Mouse (Mus musculus) heart, embryonic 16.5 days (tissue): ENCODE measurements around the gene Myadml2. TPM values are rescaled to one million over a fixed set of nuclear protein-coding genes. Genes with fewer than 3 reads are reported as not detected.
A peak's percentile ranks its signal among the peaks of the same experiment; 100 is the strongest.

ENCODE experiments used
- ATAC-seq: fragments of 200-750 bp; cut with Nextera tagmentation; replicated peaks from 2 replicates; pipeline ENCODE4 v1.8.0; 2017; ENCODE audit warnings: moderate number of reproducible peaks; ENCODE audit not compliant: insufficient read depth, low FRiP score; ENCODE audit errors: extremely low read depth
- H3K27ac ChIP-seq: fragments of 300-500 bp; sonication (generic); 2 replicates; pipeline ENCODE4 v1.5.1; 2014; ENCODE audit warnings: mild to moderate bottlenecking, low read length, control low read depth, moderate library complexity
- H3K27me3 ChIP-seq: fragments of 300-500 bp; sonication (generic); 2 replicates; pipeline ENCODE4 v1.6.1; 2014; ENCODE audit warnings: low read length, mixed read lengths; ENCODE audit not compliant: control insufficient read depth, insufficient read depth
- H3K36me3 ChIP-seq: fragments of 300-500 bp; sonication (generic); 2 replicates; pipeline ENCODE4 v1.6.1; 2014; ENCODE audit not compliant: control insufficient read depth, insufficient read depth
- H3K4me1 ChIP-seq: fragments of 300-500 bp; sonication (generic); 2 replicates; pipeline ENCODE4 v1.6.1; 2014; ENCODE audit warnings: low read length, mixed read lengths; ENCODE audit not compliant: control insufficient read depth, insufficient read depth
- H3K4me2 ChIP-seq: fragments of 300-500 bp; sonication (generic); 2 replicates; pipeline ENCODE4 v1.6.1; 2014; ENCODE audit warnings: low read depth, mild to moderate bottlenecking, control low read depth, low read length
- H3K4me3 ChIP-seq: fragments of 300-500 bp; sonication (generic); 2 replicates; pipeline ENCODE4 v1.5.1; 2014; ENCODE audit warnings: mild to moderate bottlenecking, control low read depth, low read length
- H3K9ac ChIP-seq: fragments of 300-500 bp; sonication (generic); 2 replicates; pipeline ENCODE4 v1.6.1; 2014; ENCODE audit warnings: low read length, control low read depth
- H3K9me3 ChIP-seq: fragments of 300-500 bp; sonication (generic); replicated peaks from 2 replicates; pipeline ENCODE4 v1.6.1; 2016; ENCODE audit warnings: low read length; ENCODE audit not compliant: control insufficient read depth
- WGBS: fragments of 180-500 bp; shearing (Covaris S2); extraction: QIAGEN DNeasy Blood & Tissue Kit; methylation state at CpG from one replicate; pipeline ENCODE4 v1.1.7; 2014; 5-methylcytosine and 5-hydroxymethylcytosine counted together
- polyA plus RNA-seq: library from polyadenylated mRNA; unstranded; fragments of >200 nt; fragmentation: Nextera tagmentation; extraction: Ambion mirVana; gene quantifications from 2 replicates; pipeline ENCODE4 v1.2.1, GENCODE M21; 2015

The Myadml2 gene
- polyA plus RNA-seq, 1 experiment from 2014 or later, result 17.0 TPM

GRCm38 (mm10) chr11:120610477-120611046, 37.4 kb downstream of the Myadml2 start:
- Histone ChIP-seq H3K27ac (no peak overlapping the region), H3K4me1 (peaks cover 23% of the 10 kb centered on the region), H3K4me3 (no peak overlapping the region), H3K27me3 (no peaks in the 10 kb centered on the region), H3K9me3 (no peaks in the 10 kb centered on the region), H3K4me2 (no peak overlapping the region), H3K9ac (no peak overlapping the region), H3K36me3 (peaks cover 9% of the 10 kb centered on the region; the same call in 1 of the 2 replicates)
- no peak for ATAC-seq
- 76% methylated on average over 9 of the region's 9 CpGs for WGBS

GRCm38 (mm10) chr11:120609250-120609649, 38.7 kb downstream of the Myadml2 start:
- H3K4me2 ChIP-seq, result peak overlapping the region; percentile 67
- H3K4me3 ChIP-seq, result peak overlapping the region; percentile 45
- peak overlapping the region; percentile 68 for H3K9ac ChIP-seq
- ATAC-seq, result peak; percentile 76
- H3K36me3 ChIP-seq, result 0 out of 2 replicates have a peak, but pooled peaks cover 8% of the 10 kb centered on the region
- WGBS, result 34% methylated on average over 8 of the region's 8 CpGs
- no peaks in the 10 kb centered on the region for H3K9me3 ChIP-seq
- peaks cover 23% of the 10 kb centered on the region for H3K4me1 ChIP-seq
- no peaks in the 10 kb centered on the region for H3K27me3 ChIP-seq
- H3K27ac ChIP-seq, result peak overlapping the region; percentile 71

GRCm38 (mm10) chr11:120608241-120609034, 39.5 kb downstream of the Myadml2 start, which contains the start of gene Npb:
TSS of gene Npb (plus strand) at chr11:120608477.
- peak within 1 kb of the TSS; percentile 67 for H3K4me2 ChIP-seq
- H3K27ac ChIP-seq, result peak within 1 kb of the TSS; percentile 71
- H3K36me3 ChIP-seq, result peaks cover 14% of the 10 kb centered on the region
- WGBS, result 7% methylated on average over 45 of the region's 45 CpGs
- no peaks in the 10 kb centered on the region for H3K27me3 ChIP-seq
- no peak; the same call in 1 of the 2 replicates for ATAC-seq
- H3K9me3 ChIP-seq, result no peaks in the 10 kb centered on the region
- H3K4me1 ChIP-seq, result peaks cover 23% of the 10 kb centered on the region
- peak within 1 kb of the TSS; percentile 68 for H3K9ac ChIP-seq
- peak within 1 kb of the TSS; percentile 45 for H3K4me3 ChIP-seq

GRCm38 (mm10) chr11:120606764-120607163, 41.2 kb downstream of the Myadml2 start:
- Histone ChIP-seq H3K27me3 (no peaks in the 10 kb centered on the region), H3K9me3 (no peaks in the 10 kb centered on the region), H3K4me2 (no peak overlapping the region), H3K36me3 (peaks cover 19% of the 10 kb centered on the region), H3K27ac (no peak overlapping the region; the same call in 1 of the 2 replicates), H3K4me3 (no peak overlapping the region), H3K4me1 (peaks cover 23% of the 10 kb centered on the region), H3K9ac (no peak overlapping the region)
- ATAC-seq, result no peak
- 73% methylated on average over 4 of the region's 4 CpGs for WGBS

- H3K9ac ChIP-seq, result no peak overlapping the region
- no peaks in the 10 kb centered on the region for H3K9me3 ChIP-seq
- H3K27me3 ChIP-seq, result no peaks in the 10 kb centered on the region
- 86% methylated on average over 7 of the region's 7 CpGs for WGBS
- peaks cover 23% of the 10 kb centered on the region for H3K4me1 ChIP-seq
- H3K4me2 ChIP-seq, result no peak overlapping the region
- H3K36me3 ChIP-seq, result peaks cover 24% of the 10 kb centered on the region
- no peak for ATAC-seq
- H3K4me3 ChIP-seq, result no peak overlapping the region
- H3K27ac ChIP-seq, result no peak overlapping the region
Measured at GRCm38 (mm10) chr11:120605667-120606066, 42.3 kb downstream of the Myadml2 start.

- H3K9ac ChIP-seq, result no peak overlapping the region
- H3K9me3 ChIP-seq, result no peaks in the 10 kb centered on the region
- H3K4me2 ChIP-seq, result no peak overlapping the region
- no peak for ATAC-seq
- peaks cover 18% of the 10 kb centered on the region for H3K4me1 ChIP-seq
- 80% methylated on average over 2 of the region's 2 CpGs for WGBS
- H3K27ac ChIP-seq, result no peak overlapping the region
- no peaks in the 10 kb centered on the region for H3K27me3 ChIP-seq
- peaks cover 21% of the 10 kb centered on the region for H3K36me3 ChIP-seq
- no peak overlapping the region for H3K4me3 ChIP-seq
Measured at GRCm38 (mm10) chr11:120603545-120603944, 44.4 kb downstream of the Myadml2 start.

GRCm38 (mm10) chr11:120600716-120601115, 47.2 kb downstream of the Myadml2 start:
- peaks cover 29% of the 10 kb centered on the region for H3K36me3 ChIP-seq
- no peak overlapping the region for H3K9ac ChIP-seq
- 85% methylated on average over 3 of the region's 3 CpGs for WGBS
- peaks cover 17% of the 10 kb centered on the region for H3K4me1 ChIP-seq
- H3K27me3 ChIP-seq, result no peaks in the 10 kb centered on the region
- no peak for ATAC-seq
- H3K9me3 ChIP-seq, result no peaks in the 10 kb centered on the region
- no peak overlapping the region for H3K4me3 ChIP-seq
- H3K27ac ChIP-seq, result no peak overlapping the region
- no peak overlapping the region for H3K4me2 ChIP-seq

- Histone ChIP-seq H3K9me3 (no peaks in the 10 kb centered on the region), H3K36me3 (peaks cover 39% of the 10 kb centered on the region), H3K4me1 (peaks cover 17% of the 10 kb centered on the region), H3K4me2 (peak overlapping the region; percentile 90), H3K27me3 (no peaks in the 10 kb centered on the region), H3K4me3 (peak overlapping the region; percentile 91), H3K9ac (peak overlapping the region; percentile 75), H3K27ac (peak overlapping the region; percentile 73; the same call in 1 of the 2 replicates)
- ATAC-seq, result no peak
- WGBS, result 47% methylated on average over 17 of the region's 17 CpGs
Measured at GRCm38 (mm10) chr11:120598990-120599549, 48.9 kb downstream of the Myadml2 start.
